Mouse (Mus musculus) hematopoietic stem cell, adult 5-6 weeks (primary cell): ENCODE data around the gene Pum1. TPM values are rescaled to one million over a fixed set of nuclear protein-coding genes. Genes with fewer than 3 reads are reported as not detected.

Experiments used
- ATAC-seq, 2 experiments: fragments of 125-278 bp in 1 of 2; replicated peaks in 1 of 2; 2 replicates each; pipeline ENCODE4 v1.8.0; 2016 to 2017; ENCODE audit warnings: inconsistent platforms in 2 of 2, mild to moderate bottlenecking in 2 of 2, moderate number of reproducible peaks in 2 of 2, low read depth in 1 of 2, moderate TSS enrichment in 1 of 2; ENCODE audit not compliant: low FRiP score in 2 of 2, poor library complexity in 2 of 2, severe bottlenecking in 2 of 2, insufficient read depth in 1 of 2, low TSS enrichment in 1 of 2
- total RNA-seq: library from RNA; stranded (forward); fragments of 172-1452, 232-1000 nt; gene quantifications from 2 replicates; pipeline ENCODE4 v1.2.3, GENCODE M21; 2017

Pum1 gene
- total RNA-seq, 1 experiment from 2014 or later = 72.0 TPM

- no peak for ATAC-seq
Observed at GRCm38 (mm10) chr4:130797201-130798051, 134.3 kb downstream of the Pum1 start.

DNA sequence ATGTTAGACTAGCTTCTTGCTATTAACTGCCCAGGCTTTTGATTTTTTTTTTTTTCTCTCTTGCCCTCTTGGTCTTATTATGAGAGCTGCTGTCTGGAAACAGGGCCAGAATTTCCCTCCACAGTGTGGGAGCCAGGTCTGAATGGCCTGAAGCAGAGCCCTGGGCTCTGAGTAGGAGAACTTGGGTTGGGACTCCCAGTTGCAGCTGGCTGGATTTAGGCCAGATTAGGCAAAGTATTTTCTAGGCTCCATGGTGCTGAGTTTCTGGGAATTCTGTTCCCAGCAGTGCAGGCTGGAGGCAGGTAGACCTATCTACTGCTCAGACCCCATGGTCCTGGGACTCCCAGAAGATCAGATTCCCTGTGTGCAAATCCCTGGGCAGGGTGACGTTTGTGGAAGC lies 135.3 kb downstream of the Pum1 start:
- ATAC-seq = no peak

DNA sequence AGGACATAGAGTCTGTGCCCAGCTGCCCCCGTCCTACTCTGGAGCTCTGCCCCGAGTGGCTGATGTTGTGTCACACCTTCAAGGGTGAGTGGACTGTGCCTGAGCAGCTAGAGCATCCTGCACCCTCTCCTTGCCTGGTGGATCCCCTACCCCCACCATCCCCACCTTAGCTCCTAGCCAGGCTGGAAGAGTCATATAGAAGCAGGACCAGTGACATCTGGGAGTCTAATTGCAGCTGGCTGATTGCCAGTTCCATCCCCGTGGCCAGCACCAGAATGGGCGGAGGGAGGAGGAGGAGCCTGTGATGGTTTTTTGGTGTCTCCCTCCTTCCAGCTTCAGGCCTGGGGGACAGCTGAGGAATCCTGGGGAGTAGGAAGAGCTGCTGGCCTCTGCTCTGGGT lies 136.0 kb downstream of the Pum1 start:
- ATAC-seq = no peak

- ATAC-seq = no peak
Observed at GRCm38 (mm10) chr4:130799582-130799981, 136.5 kb downstream of the Pum1 start.

GRCm38 (mm10) chr4:130800147-130800546 lies 137.0 kb downstream of the Pum1 start:
- no peak for ATAC-seq

- no peak for ATAC-seq
Observed at GRCm38 (mm10) chr4:130801198-130801597, 138.1 kb downstream of the Pum1 start.

DNA sequence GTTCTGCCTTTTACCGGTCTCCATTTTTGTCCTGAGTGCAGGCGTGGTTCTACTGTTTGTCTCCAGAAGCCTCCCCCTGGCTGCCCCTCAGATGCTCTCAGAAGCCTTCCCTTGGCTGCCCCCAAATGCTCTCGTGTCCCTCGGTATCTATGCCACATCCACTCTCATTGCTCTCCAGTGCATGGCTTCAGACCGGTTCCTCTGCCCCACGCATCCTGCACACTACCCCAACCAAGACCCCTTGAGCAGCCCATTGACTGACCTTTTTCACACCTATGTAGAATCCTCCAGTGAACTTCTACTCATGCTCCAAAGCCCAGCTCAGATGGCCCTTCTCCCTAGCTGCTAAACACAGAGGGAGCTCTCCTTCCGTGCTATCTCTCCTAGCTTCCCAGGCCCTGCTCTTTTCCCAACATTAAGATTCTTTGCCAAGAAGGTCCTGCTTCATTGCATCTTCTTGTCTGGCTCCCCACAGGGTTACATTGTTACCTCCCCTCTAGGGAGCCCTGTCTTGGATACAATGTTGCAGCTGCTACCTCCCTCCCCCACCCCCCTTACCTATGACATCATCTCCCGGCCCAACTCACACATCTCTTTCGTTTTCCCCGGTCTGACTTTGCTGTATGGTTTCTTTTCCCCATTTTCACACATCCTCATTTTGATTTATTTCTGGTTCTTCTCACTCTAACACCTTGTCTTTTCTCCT lies 138.7 kb downstream of the Pum1 start:
- ATAC-seq = peak; percentile 63 to 67; a peak in 3 of 4 replicates

DNA sequence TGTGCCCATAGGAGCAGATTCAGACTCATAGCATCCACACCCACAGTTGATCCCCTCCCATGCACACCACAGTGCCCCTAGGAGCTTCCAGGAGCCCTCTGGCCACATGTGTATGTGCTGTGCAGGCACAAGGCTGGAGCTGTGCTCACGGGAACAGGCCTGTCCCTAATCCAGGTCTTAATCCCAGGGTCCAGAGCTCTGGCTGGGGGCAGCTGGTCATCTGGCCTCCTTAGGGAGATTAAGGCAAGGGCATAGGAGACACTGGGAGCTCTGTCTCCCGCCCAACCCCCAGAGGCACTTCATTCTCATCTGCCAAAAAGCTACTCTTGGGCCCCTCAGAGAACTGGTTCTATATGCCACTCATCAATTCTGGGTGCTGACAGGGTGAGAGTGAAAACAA lies 140.5 kb downstream of the Pum1 start:
- ATAC-seq = no peak

GRCm38 (mm10) chr4:130804292-130804691 lies 141.2 kb downstream of the Pum1 start:
- ATAC-seq = no peak

GRCm38 (mm10) chr4:130804771-130805361 lies 141.7 kb downstream of the Pum1 start:
- ATAC-seq = no peak

- ATAC-seq = no peak
Observed at GRCm38 (mm10) chr4:130805746-130806145, 142.6 kb downstream of the Pum1 start.

DNA sequence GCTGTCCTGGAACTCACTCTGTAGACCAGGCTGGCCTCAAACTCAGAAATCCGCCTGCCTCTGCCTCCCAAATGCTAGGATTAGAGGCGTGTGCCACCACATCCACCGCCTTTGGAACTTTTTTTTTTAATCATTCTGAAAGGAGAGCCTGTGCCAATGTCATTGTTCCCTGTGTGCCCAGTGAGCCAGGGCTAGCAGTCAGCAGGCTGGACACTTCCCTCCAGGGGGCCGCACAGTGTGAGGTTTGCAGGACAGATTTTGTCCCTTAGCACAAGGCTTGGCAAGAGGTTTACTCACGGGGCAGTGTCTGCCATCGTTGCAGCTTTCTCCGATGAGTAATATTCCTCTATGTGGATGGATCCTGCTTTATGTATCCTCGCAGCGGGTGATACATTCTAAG lies 143.6 kb downstream of the Pum1 start:
- ATAC-seq = no peak

DNA sequence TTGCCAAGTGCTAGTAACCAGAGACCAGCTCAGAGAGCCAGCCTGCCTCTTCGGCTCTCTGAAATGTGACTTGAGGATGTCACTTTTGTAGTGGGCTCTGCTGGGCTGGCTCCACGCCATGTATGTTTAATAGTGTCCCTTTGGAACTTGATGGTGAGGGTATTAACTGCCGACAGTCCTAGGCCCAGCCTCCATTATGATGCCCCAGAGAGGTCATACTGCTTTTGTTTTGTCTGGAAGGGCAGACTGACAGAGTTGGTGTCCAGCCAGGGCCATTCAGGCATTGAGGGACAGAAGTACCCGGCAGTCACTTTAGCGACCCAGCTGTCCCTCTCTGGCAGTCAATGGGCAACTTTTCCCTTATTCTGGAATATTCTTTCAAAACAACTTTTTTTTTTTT lies 146.7 kb downstream of the Pum1 start:
- no peak for ATAC-seq

- ATAC-seq = no peak
Observed at GRCm38 (mm10) chr4:130810845-130811244, 147.7 kb downstream of the Pum1 start.

- ATAC-seq = no peak
Observed at GRCm38 (mm10) chr4:130811385-130811784, 148.3 kb downstream of the Pum1 start.

GRCm38 (mm10) chr4:130813958-130814357 lies 150.8 kb downstream of the Pum1 start:
- no peak for ATAC-seq

DNA sequence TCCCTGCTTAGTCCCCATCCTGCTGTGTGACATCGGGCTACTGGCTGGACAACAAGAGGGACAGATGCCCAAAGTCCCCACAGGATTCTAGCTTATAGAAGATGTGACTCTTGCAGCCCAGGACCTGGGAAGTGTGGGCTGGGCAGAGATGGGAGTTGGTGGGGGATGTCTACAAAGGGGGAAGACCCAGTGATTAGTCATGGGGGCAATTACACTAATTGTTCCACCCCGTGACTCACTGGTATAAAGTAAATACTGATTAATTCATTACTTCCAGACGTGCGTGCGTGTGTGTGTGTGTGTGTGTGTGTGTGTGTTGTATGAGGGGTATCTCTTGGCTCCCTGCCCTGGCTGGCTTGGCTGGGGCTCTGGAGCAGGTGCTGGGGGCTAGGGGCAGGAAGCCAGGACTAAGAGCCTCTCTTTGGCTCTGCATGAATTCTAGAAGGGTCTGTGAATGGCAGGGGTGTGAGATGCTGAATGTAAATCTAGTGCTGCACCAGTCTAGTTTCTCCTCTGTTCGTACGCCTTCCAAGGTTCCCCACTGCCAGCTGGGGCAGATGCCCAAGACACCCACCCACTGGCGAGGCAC lies 151.7 kb downstream of the Pum1 start:
- no peak for ATAC-seq

GRCm38 (mm10) chr4:130815860-130816259 lies 152.7 kb downstream of the Pum1 start:
- ATAC-seq = no peak
